Mouse (Mus musculus) olfactory bulb, adult 2 months (tissue): ENCODE data around the gene Cfap20. TPM values are rescaled to one million over a fixed set of nuclear protein-coding genes. Genes with fewer than 3 reads are reported as not detected.

ENCODE experiments used
- H3K27ac ChIP-seq: fragments of 200-500 bp; 2 replicates; pipeline ENCODE4 v1.5.1; 2012; ENCODE audit warnings: low read depth, low read length; ENCODE audit not compliant: insufficient read depth
- H3K4me1 ChIP-seq: fragments of 200-500 bp; 2 replicates; pipeline ENCODE4 v1.6.1; 2012; ENCODE audit warnings: low read length; ENCODE audit not compliant: control insufficient read depth, insufficient read depth
- H3K4me3 ChIP-seq: fragments of 200-500 bp; 2 replicates; pipeline ENCODE4 v1.5.1; 2012; ENCODE audit warnings: mild to moderate bottlenecking, low read depth, low read length, moderate library complexity; ENCODE audit not compliant: insufficient read depth
- CTCF ChIP-seq: fragments of 200-500 bp; IDR thresholded peaks from 2 replicates; pipeline ENCODE4 v1.5.1; 2012; ENCODE audit warnings: low read depth, mild to moderate bottlenecking, low read length, moderate library complexity; ENCODE audit not compliant: insufficient read depth
- POLR2A ChIP-seq: fragments of 200-500 bp; IDR thresholded peaks from 2 replicates; pipeline ENCODE4 v1.6.1; 2012; ENCODE audit warnings: mild to moderate bottlenecking, low read depth, low read length, moderate library complexity; ENCODE audit not compliant: insufficient read depth
- WGBS: fragments of 180-500 bp; shearing (Covaris S2); methylation state at CpG from one replicate; pipeline ENCODE4 v1.1.7; 2018; 5-methylcytosine and 5-hydroxymethylcytosine counted together
- polyA plus RNA-seq: library from polyadenylated mRNA; stranded (reverse); fragments of >200 nt; gene quantifications from 2 replicates; pipeline ENCODE4 v1.2.4, GENCODE M21; 2012; ENCODE audit warnings: low replicate concordance; ENCODE audit not compliant: missing spikeins, insufficient read depth, insufficient read length

The Cfap20 gene
- polyA plus RNA-seq, 1 experiment, result not detected

- Histone ChIP-seq H3K27ac (no peak overlapping the region), H3K4me3 (no peak overlapping the region), H3K4me1 (no peaks in the 10 kb centered on the region)
- 89% methylated on average over 5 of the region's 5 CpGs for WGBS
- no peak for TF ChIP-seq CTCF
- no peak for TF ChIP-seq POLR2A
Measured at GRCm38 (mm10) chr8:95440168-95440709, 5.6 kb upstream of the Cfap20 start.

GRCm38 (mm10) chr8:95439421-95439820, 4.8 kb upstream of the Cfap20 start:
- Histone ChIP-seq H3K27ac (no peak overlapping the region), H3K4me1 (no peaks in the 10 kb centered on the region), H3K4me3 (no peak overlapping the region)
- WGBS, result 93% methylated on average over 2 of the region's 2 CpGs
- TF ChIP-seq POLR2A, result no peak
- no peak for TF ChIP-seq CTCF

GRCm38 (mm10) chr8:95437341-95437992, 2.8 kb upstream of the Cfap20 start:
- 43% methylated on average over 5 of the region's 5 CpGs for WGBS
- TF ChIP-seq CTCF (no peak), POLR2A (no peak)
- peaks cover 3% of the 10 kb centered on the region for H3K4me1 ChIP-seq
- H3K27ac ChIP-seq, result no peak overlapping the region
- H3K4me3 ChIP-seq, result no peak overlapping the region

GRCm38 (mm10) chr8:95435930-95436329, 1.3 kb upstream of the Cfap20 start:
- H3K27ac ChIP-seq, result no peak overlapping the region
- TF ChIP-seq CTCF, result no peak
- no peak overlapping the region for H3K4me3 ChIP-seq
- H3K4me1 ChIP-seq, result peaks cover 11% of the 10 kb centered on the region
- WGBS, result 90% methylated on average over 3 of the region's 3 CpGs

GRCm38 (mm10) chr8:95435471-95435870, 802 bp upstream of the Cfap20 start:
- TF ChIP-seq CTCF (no peak), POLR2A (no peak)
- Histone ChIP-seq H3K27ac (no peak overlapping the region), H3K4me1 (peaks cover 11% of the 10 kb centered on the region), H3K4me3 (no peak overlapping the region)
- 84% methylated on average over 9 of the region's 9 CpGs for WGBS

GRCm38 (mm10) chr8:95434233-95434632, 436 bp downstream of the Cfap20 start:
- Histone ChIP-seq H3K4me1 (peaks cover 18% of the 10 kb centered on the region), H3K4me3 (peak overlapping the region; percentile 80), H3K27ac (peak overlapping the region; percentile 74; the same call in 1 of the 2 replicates)
- under 1% methylated on average over 25 of the region's 25 CpGs for WGBS
- no peak for TF ChIP-seq POLR2A

- 17% methylated on average over 4 of the region's 4 CpGs for WGBS
- TF ChIP-seq POLR2A (no peak), CTCF (no peak)
- Histone ChIP-seq H3K27ac (no peak overlapping the region), H3K4me1 (peaks cover 20% of the 10 kb centered on the region), H3K4me3 (peak overlapping the region; percentile 40)
Measured at GRCm38 (mm10) chr8:95433124-95433523, 1.5 kb downstream of the Cfap20 start.

GRCm38 (mm10) chr8:95432471-95432870, 2.2 kb downstream of the Cfap20 start:
- Histone ChIP-seq H3K4me3 (no peak overlapping the region), H3K27ac (no peak overlapping the region), H3K4me1 (peaks cover 25% of the 10 kb centered on the region)
- WGBS, result 41% methylated on average over 3 of the region's 3 CpGs
- no peak for TF ChIP-seq POLR2A
- TF ChIP-seq CTCF, result no peak

GRCm38 (mm10) chr8:95429945-95430344, 4.7 kb downstream of the Cfap20 start:
- peak overlapping the region; percentile 11 for H3K4me3 ChIP-seq
- TF ChIP-seq POLR2A (no peak), CTCF (no peak)
- WGBS, result 1% methylated on average over 3 of the region's 3 CpGs
- peak overlapping the region; percentile 74 for H3K27ac ChIP-seq
- H3K4me1 ChIP-seq, result peaks cover 25% of the 10 kb centered on the region

GRCm38 (mm10) chr8:95427594-95428535, 6.8 kb downstream of the Cfap20 start:
- H3K4me1 ChIP-seq, result peaks cover 22% of the 10 kb centered on the region
- TF ChIP-seq CTCF (no peak), POLR2A (no peak)

More at GRCm38 (mm10) chr8:95427594-95428535, 6.8 kb downstream of the Cfap20 start:
- 15% methylated on average over 12 of the region's 12 CpGs for WGBS
- Histone ChIP-seq H3K4me3 (no peak overlapping the region), H3K27ac (no peak overlapping the region)
